Mouse (Mus musculus) 3134 (cell line): ENCODE data around the gene Ptp4a2.
"Not testable (repeated sequence)": the region's sequence is repeated elsewhere in the genome, so short reads cannot be mapped to it uniquely, and the experiment has no call there.

ENCODE experiments used
- DNase-seq: peaks from one replicate; pipeline ENCODE4 v3.0.0-alpha.2; 2011; ENCODE audit warnings: low spot score; ENCODE audit not compliant: insufficient read length; ENCODE audit errors: extremely low read depth

The Ptp4a2 gene

DNA sequence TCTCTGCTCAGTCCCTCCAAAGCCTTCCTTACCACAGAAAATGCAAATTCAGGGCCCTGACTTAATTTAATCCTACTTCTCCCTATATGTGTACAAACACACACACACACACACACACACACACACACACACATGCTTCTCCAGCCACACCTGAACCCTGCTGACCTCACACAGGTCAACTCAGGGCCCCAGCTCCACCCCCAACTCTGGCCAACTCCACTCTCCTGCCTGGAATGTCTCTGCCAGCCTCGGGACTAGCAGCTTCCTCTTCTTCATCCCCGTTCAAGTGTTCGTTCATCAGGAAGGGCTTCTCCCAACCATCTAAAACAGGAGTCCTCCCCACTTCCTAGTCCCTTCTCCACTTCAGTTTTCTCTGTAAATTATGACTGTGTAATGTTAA, 70.6 kb downstream of the Ptp4a2 start:
- DNase-seq: no peak

- peak; percentile 34 for DNase-seq
These were observed 71.7 kb downstream of the Ptp4a2 start for GRCm38 (mm10) chr4:129882555-129883293.

DNA sequence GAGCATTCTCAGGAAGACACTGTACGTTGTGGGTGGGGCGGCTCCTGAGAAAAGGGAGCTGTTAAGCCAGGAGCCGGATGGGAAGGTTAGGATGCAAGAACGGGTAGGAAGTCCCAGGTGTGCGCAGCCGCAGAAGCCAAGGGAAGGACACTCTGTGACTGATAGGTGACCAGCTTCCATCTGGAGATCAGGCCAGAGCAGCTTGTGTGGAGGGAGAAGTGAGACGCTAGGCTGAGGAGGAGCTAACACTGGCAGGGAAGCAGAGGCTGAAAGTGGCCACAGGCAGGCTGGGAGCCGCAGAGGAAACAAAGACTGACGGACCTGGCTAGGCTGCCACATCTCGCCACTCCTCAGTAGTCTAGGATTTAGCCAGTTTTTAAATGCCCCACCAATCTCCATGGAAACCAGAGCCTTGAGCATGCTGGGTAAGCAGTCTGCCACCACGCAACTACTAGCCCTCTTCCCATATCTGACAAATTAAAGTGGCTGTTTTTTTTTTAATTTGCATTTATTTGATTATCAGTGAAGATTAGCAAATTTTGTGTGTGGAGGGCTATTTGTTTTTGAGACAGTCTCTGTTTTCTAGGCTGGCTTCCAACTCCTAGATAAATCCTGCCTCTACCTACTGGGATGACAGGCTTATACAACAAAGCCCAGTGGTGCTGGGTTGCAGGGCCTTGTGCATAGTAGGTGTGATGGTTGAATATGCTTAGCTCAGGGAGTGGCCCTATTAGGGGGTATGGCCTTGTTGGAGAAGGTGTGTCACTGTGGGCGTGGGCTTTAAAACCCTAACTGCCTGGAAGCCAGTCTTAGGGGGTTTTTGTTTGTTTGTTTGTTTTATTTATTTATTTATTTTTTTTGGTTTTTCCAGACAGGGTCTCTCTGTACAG, 73.3 kb downstream of the Ptp4a2 start:
- DNase-seq: no peak

GRCm38 (mm10) chr4:129889661-129890060, 78.6 kb downstream of the Ptp4a2 start:
- no peak for DNase-seq

DNA sequence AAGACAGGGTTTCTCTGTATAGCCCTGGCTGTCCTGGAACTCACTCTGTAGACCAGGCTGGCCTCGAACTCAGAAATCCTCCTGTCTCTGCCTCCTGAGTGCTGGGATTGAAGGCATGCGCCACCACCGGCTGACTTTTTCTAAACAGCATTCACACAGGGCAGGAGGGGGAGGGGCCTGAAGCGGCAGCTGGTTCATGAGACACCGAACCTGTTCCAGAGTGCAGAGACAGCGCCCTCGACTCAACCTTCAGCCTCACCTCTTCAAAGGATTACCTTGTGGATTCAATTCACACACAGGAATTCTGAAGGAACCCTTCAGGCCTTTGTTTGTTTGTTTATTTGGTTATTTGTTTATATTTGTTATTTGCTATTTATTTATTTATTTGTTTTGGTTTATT, 79.1 kb downstream of the Ptp4a2 start:
- DNase-seq: no peak

DNA sequence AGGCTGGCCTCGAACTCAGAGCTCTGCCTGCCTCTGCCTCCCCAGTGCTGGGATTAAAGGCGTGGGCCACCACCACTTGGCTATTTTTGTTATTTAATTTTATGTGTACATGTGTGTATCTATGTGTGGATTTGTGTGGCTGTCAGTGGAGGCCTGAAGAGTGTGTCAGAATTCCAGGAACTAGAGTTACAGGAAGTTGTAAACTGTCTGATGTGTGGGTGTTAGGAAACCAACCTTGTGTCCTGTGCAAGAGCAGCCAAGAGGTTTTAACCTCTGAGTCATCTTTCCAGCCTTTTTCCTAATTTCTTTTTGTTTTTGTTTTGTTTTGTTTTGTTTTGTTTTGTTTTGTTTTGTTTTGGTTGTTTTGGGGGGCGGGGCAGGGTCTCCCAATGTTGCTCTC, 83.8 kb downstream of the Ptp4a2 start:
- DNase-seq: no peak

- DNase-seq: not testable (repeated sequence)
These were observed 87.8 kb downstream of the Ptp4a2 start for GRCm38 (mm10) chr4:129898815-129899214.
